Mouse (Mus musculus) lung, adult 2 months (tissue): Measurements from ENCODE around the gene Muc2. TPM values are rescaled to one million over a fixed set of nuclear protein-coding genes. Genes with fewer than 3 reads are reported as not detected.

Experiments used
- DNase-seq: peaks from one replicate; pipeline ENCODE4 v3.0.0; 2022
- H3K4me1 ChIP-seq: fragments of 200-500 bp; 2 replicates; pipeline ENCODE4 v1.6.1; 2011; ENCODE audit warnings: low read length; ENCODE audit not compliant: control insufficient read depth, insufficient read depth
- H3K4me3 ChIP-seq: fragments of 200-500 bp; replicated peaks from 2 replicates; pipeline ENCODE3; 2011; ENCODE audit warnings: low read depth, mild to moderate bottlenecking, control low read depth, low read length; ENCODE audit errors: extremely low read depth
- CTCF ChIP-seq: fragments of 200-500 bp; IDR thresholded peaks from 2 replicates; pipeline ENCODE4 v1.5.1; 2011; ENCODE audit warnings: mild to moderate bottlenecking, low read length, control low read depth; ENCODE audit not compliant: insufficient read depth
- POLR2A ChIP-seq: fragments of 200-500 bp; IDR thresholded peaks from 2 replicates; pipeline ENCODE4 v1.6.1; 2011; ENCODE audit warnings: low read depth, mild to moderate bottlenecking, control low read depth, low read length, borderline replicate concordance; ENCODE audit errors: extremely low read depth
- WGBS: fragments of 180-500 bp; shearing (Covaris S2); methylation state at CpG from one replicate; pipeline ENCODE4 v1.1.7; 2018; 5-methylcytosine and 5-hydroxymethylcytosine counted together
- polyA plus RNA-seq: library from polyadenylated mRNA; depleted of rRNA; stranded (reverse); fragments of >200 nt; gene quantifications from 2 replicates; pipeline ENCODE4 v1.2.3, GENCODE M21; 2012

Gene Muc2
- polyA plus RNA-seq, 1 experiment = 1.8 TPM

- TF ChIP-seq POLR2A (no peak), CTCF (peak; percentile 66)
- WGBS = 58% methylated on average over 4 of the region's 4 CpGs
- H3K4me3 ChIP-seq = no peak overlapping the region
- H3K4me1 ChIP-seq = no peaks in the 10 kb centered on the region
- DNase-seq = peak; percentile 16
Observed at GRCm38 (mm10) chr7:141670999-141671398, 19.1 kb upstream of the Muc2 start.

- Histone ChIP-seq H3K4me1 (no peaks in the 10 kb centered on the region), H3K4me3 (no peak overlapping the region)
- DNase-seq = no peak
- TF ChIP-seq CTCF (no peak), POLR2A (no peak)
- WGBS = 72% methylated on average over 5 of the region's 5 CpGs
Observed at GRCm38 (mm10) chr7:141671626-141672291, 18.4 kb upstream of the Muc2 start.

- no peaks in the 10 kb centered on the region for H3K4me1 ChIP-seq
- WGBS = 72% methylated on average over 4 of the region's 4 CpGs
- H3K4me3 ChIP-seq = no peak overlapping the region
- no peak for DNase-seq
- TF ChIP-seq CTCF = no peak
- TF ChIP-seq POLR2A = no peak
Observed at GRCm38 (mm10) chr7:141678922-141679321, 11.2 kb upstream of the Muc2 start.

DNA sequence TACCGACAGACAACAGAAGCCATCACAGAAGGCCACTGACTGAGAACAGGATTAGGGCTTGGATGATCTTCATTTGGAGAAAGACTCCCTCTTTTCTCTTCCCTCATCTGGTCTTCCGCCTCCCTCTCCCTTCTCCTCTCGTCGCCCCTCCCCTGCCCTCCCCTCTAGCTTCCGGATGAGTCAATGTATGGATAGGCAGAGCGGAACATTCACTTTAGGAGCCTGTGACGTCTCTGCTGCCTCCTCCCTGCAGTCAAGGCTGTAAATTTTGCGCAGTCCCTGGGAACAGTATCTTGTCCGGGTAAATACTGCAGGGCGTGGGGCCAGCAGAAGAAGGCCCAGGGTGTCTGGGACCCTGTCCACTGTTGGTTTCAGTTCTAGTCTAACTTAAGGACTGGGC lies 2.8 kb upstream of the Muc2 start:
- H3K4me1 ChIP-seq = no peaks in the 10 kb centered on the region
- no peak for TF ChIP-seq CTCF
- no peak for TF ChIP-seq POLR2A
- 60% methylated on average over 10 of the region's 10 CpGs for WGBS
- no peak overlapping the region for H3K4me3 ChIP-seq
- no peak for DNase-seq

DNA sequence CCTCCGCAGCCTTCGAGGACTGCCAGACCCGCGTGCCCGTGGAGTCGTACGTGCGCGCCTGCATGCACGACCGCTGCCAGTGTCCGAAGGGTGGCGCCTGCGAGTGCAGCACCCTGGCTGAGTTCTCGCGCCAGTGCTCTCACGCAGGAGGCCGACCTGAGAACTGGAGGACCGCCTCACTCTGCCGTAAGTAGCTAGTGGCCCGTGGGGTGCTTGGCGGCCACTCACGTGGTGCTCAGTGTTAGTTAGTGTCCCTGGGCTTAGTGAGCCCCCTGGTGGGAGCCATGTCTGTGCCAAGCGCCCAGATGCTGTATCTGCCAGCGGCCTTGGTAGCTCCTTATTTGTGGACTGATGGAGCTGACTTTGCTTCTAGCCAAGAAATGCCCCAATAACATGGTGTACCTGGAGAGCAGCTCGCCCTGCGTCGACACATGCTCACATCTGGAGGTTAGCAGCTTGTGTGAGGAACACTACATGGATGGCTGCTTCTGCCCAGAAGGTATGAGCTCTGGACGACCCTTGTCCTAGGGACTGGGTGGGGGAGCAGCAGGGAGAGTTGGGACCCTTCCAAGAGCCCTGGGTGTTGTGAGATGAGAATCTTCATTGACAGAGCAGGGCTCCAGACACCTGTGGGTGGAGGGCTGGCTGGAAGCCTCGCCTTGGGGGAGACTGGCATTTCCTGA lies 3.6 kb downstream of the Muc2 start:
- H3K4me1 ChIP-seq = no peaks in the 10 kb centered on the region
- no peak overlapping the region for H3K4me3 ChIP-seq
- DNase-seq = peak; percentile 8
- 46% methylated on average over 30 of the region's 30 CpGs for WGBS
- no peak for TF ChIP-seq CTCF
- no peak for TF ChIP-seq POLR2A

DNA sequence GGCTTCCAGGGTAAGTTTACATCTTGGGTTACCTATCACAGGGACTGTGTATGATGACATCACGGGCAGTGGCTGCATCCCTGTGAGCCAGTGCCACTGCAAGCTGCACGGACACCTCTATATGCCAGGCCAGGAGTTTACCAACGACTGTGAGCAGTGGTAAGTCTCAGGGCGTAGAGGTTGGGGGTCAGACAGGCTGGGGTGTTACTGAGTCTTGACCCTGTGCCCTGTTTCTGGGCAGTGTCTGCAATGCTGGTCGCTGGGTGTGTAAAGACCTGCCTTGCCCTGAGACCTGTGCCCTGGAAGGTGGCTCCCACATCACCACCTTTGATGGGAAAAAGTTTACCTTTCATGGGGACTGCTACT lies 4.1 kb downstream of the Muc2 start:
- Histone ChIP-seq H3K4me1 (no peaks in the 10 kb centered on the region), H3K4me3 (no peak overlapping the region)
- WGBS = 62% methylated on average over 5 of the region's 5 CpGs
- TF ChIP-seq POLR2A (no peak), CTCF (no peak)
- no peak for DNase-seq

DNA sequence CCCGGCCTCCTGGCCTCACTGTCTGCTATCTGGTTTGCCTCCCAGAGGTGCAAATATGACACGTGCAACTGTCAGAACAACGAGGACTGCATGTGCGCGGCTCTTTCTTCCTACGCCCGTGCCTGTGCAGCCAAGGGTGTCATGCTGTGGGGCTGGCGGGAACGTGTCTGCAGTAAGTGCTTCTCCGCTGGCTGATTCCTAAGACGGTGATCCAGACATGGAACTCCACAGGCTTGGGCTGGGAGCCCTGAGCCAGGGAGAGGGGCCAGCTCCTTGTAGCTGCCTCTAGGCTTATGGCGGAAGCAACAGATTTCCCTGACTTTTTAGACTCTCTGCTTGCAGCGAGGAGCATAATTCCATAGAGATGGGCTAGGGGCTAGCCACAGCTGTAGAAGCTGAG lies 6.4 kb downstream of the Muc2 start:
- Histone ChIP-seq H3K4me1 (no peaks in the 10 kb centered on the region), H3K4me3 (no peak overlapping the region)
- TF ChIP-seq POLR2A (no peak), CTCF (no peak)
- DNase-seq = no peak
- 79% methylated on average over 13 of the region's 13 CpGs for WGBS

- Histone ChIP-seq H3K4me1 (no peaks in the 10 kb centered on the region), H3K4me3 (no peak overlapping the region)
- no peak for TF ChIP-seq CTCF
- TF ChIP-seq POLR2A = no peak
- no peak for DNase-seq
- WGBS = 67% methylated on average over 8 of the region's 8 CpGs
Observed at GRCm38 (mm10) chr7:141699556-141700220, 9.5 kb downstream of the Muc2 start.

- WGBS = 77% methylated on average over 7 of the region's 7 CpGs
- TF ChIP-seq POLR2A (no peak), CTCF (no peak)
- DNase-seq = no peak
- H3K4me3 ChIP-seq = no peak overlapping the region
- no peaks in the 10 kb centered on the region for H3K4me1 ChIP-seq
Observed at GRCm38 (mm10) chr7:141747451-141748100, 57.4 kb downstream of the Muc2 start.
